Mouse (Mus musculus) small intestine, adult 2 months (tissue): ENCODE data around the gene Trem1. TPM values are rescaled to one million over a fixed set of nuclear protein-coding genes. Genes with fewer than 3 reads are reported as not detected.

Experiments used
- H3K27ac ChIP-seq: fragments of 200-500 bp; 2 replicates; pipeline ENCODE4 v1.5.1; 2012; ENCODE audit warnings: low read depth, low read length, control low read depth, inconsistent platforms; ENCODE audit not compliant: insufficient read depth
- H3K27me3 ChIP-seq: fragments of 200-500 bp; 2 replicates; pipeline ENCODE4 v1.6.1; 2012; ENCODE audit warnings: mild to moderate bottlenecking, moderate library complexity, low read length, inconsistent platforms; ENCODE audit not compliant: control insufficient read depth, insufficient read depth
- H3K36me3 ChIP-seq: fragments of 200-500 bp; 2 replicates; pipeline ENCODE4 v1.6.1; 2012; ENCODE audit warnings: mild to moderate bottlenecking, low read length, control low read depth, inconsistent platforms; ENCODE audit not compliant: control insufficient read depth, insufficient read depth
- H3K4me1 ChIP-seq: fragments of 200-500 bp; 2 replicates; pipeline ENCODE4 v1.6.1; 2012; ENCODE audit warnings: low read length, inconsistent platforms, mixed read lengths; ENCODE audit not compliant: control insufficient read depth, insufficient read depth, insufficient read length
- H3K4me3 ChIP-seq: fragments of 200-500 bp; 2 replicates; pipeline ENCODE4 v1.5.1; 2012; ENCODE audit warnings: low read depth, mild to moderate bottlenecking, control low read depth, inconsistent platforms, low read length, moderate library complexity
- CTCF ChIP-seq: fragments of 200-500 bp; IDR thresholded peaks from 2 replicates; pipeline ENCODE4 v1.5.1; 2012; ENCODE audit warnings: low read depth, mild to moderate bottlenecking, control low read depth, inconsistent platforms, low read length, moderate library complexity, mixed read lengths; ENCODE audit not compliant: insufficient replicate concordance, insufficient read length; ENCODE audit errors: extremely low read depth
- POLR2A ChIP-seq: fragments of 200-500 bp; IDR thresholded peaks from 2 replicates; pipeline ENCODE4 v1.6.1; 2012; ENCODE audit warnings: low read depth, mild to moderate bottlenecking, control low read depth, inconsistent platforms, low read length, moderate library complexity
- WGBS: fragments of 180-500 bp; shearing (Covaris S2); methylation state at CpG from one replicate; pipeline ENCODE4 v1.1.7; 2018; 5-methylcytosine and 5-hydroxymethylcytosine counted together
- polyA plus RNA-seq: library from polyadenylated mRNA; depleted of rRNA; stranded (reverse); fragments of >200 nt; gene quantifications from 2 replicates; pipeline ENCODE4 v1.2.3, GENCODE M21; 2012

Trem1 gene
- polyA plus RNA-seq, 1 experiment: 0.11 TPM

DNA sequence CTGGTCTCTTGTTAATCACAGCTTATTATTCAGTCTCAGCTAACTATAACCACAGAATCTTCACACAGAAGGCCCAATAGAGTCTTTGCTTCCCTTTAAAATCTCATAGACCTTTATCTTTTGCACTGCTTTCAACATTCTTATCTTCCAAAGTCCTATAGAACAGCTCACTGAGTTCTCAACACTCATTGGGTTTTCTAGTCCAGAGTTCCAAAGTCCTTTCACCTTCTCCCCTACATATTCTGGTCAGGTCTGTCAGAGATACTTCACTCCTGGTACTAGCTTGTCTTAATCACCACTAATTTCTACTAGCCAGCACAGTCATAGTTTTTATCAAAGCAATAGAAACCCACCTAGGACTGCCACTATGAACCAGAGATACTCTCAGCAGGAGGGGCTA, 24.0 kb downstream of the Trem1 start:
- Histone ChIP-seq H3K4me1 (peaks cover 4% of the 10 kb centered on the region; the same call in 1 of the 2 replicates), H3K4me3 (no peak overlapping the region), H3K36me3 (no peaks in the 10 kb centered on the region), H3K27me3 (no peaks in the 10 kb centered on the region), H3K27ac (no peak overlapping the region)
- TF ChIP-seq CTCF (no peak), POLR2A (no peak)

GRCm38 (mm10) chr17:48261868-48262267, 29.3 kb downstream of the Trem1 start:
- WGBS: 65% methylated on average over 2 of the region's 2 CpGs
- H3K27me3 ChIP-seq: no peaks in the 10 kb centered on the region
- H3K4me1 ChIP-seq: peaks cover 15% of the 10 kb centered on the region; the same call in 1 of the 2 replicates
- H3K27ac ChIP-seq: no peak overlapping the region
- H3K36me3 ChIP-seq: no peaks in the 10 kb centered on the region
- no peak overlapping the region for H3K4me3 ChIP-seq
- TF ChIP-seq POLR2A (no peak), CTCF (no peak)

- WGBS: 79% methylated on average over 3 of the region's 3 CpGs
- Histone ChIP-seq H3K36me3 (no peaks in the 10 kb centered on the region), H3K27ac (no peak within 1 kb of the TSS), H3K4me3 (no peak within 1 kb of the TSS), H3K4me1 (peaks cover 19% of the 10 kb centered on the region; the same call in 1 of the 2 replicates), H3K27me3 (no peaks in the 10 kb centered on the region)
- no peak for TF ChIP-seq CTCF
- no peak for TF ChIP-seq POLR2A
Measured at GRCm38 (mm10) chr17:48263741-48264362, 31.3 kb downstream of the Trem1 start, which contains the start of gene Treml4. Gene Treml4, plus strand, starts transcription at chr17:48264295.

DNA sequence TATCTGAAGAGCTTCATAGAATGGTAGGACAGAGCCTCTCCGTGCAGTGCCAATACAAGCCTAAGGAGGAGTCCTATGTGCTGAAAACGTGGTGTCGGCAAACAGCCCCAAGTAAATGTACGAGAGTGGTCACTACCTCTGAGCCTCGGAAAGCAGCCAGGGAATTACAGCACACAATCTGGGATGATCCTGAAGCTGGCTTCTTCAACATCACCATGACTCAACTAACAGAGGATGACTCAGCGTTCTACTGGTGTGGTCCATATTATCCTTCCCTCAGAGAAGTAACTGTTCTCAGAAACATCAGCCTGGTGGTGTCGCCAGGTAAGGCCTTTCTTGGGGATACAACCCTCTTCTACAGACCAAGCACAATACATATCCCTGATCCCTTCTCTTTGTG, 32.1 kb downstream of the Trem1 start:
- 90% methylated on average over 7 of the region's 7 CpGs for WGBS
- H3K4me3 ChIP-seq: no peak overlapping the region
- H3K4me1 ChIP-seq: peaks cover 19% of the 10 kb centered on the region; the same call in 1 of the 2 replicates
- no peaks in the 10 kb centered on the region for H3K27me3 ChIP-seq
- no peak overlapping the region for H3K27ac ChIP-seq
- no peaks in the 10 kb centered on the region for H3K36me3 ChIP-seq
- TF ChIP-seq CTCF (no peak), POLR2A (no peak)

- TF ChIP-seq POLR2A (no peak), CTCF (no peak)
- H3K27ac ChIP-seq: no peak overlapping the region
- no peaks in the 10 kb centered on the region for H3K36me3 ChIP-seq
- no peak overlapping the region for H3K4me3 ChIP-seq
- H3K27me3 ChIP-seq: no peaks in the 10 kb centered on the region
- WGBS: 24% methylated on average over 2 of the region's 2 CpGs
- peaks cover 19% of the 10 kb centered on the region; the same call in 1 of the 2 replicates for H3K4me1 ChIP-seq
Measured at GRCm38 (mm10) chr17:48266138-48266537, 33.6 kb downstream of the Trem1 start.

DNA sequence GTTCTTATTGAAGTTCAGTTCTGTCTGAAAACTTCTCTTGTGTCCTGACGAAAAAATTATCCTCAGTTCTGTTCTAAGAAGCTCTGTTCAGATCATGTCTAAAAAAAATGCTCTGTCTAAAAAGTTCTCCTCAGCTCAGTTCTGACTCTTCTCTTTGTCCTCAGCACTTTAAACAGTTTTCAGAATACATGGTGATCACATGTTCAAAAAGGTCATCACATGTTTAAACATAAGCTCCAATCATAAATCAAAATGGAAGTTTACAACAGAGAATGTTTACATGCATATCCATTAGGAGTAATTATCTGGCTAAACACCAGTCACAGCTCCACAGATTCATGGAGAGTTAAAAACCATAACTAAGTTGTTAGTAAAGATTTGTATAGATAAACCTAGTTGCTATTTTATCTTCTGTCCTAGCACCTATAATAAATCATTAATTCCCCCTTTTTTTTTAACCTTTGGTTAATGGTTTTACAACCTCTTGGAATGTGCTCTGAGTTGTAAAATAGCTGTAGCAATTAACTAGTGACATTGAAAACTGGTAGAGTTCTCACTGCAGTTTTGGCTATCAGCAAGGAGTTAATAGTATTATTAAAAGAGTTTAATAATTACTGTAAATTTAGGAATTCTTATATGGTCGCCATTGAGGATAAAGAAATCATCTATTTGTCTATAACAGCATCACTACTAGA, 34.2 kb downstream of the Trem1 start:
- Histone ChIP-seq H3K36me3 (no peaks in the 10 kb centered on the region), H3K27me3 (no peaks in the 10 kb centered on the region), H3K4me1 (peaks cover 19% of the 10 kb centered on the region; the same call in 1 of the 2 replicates), H3K27ac (no peak overlapping the region), H3K4me3 (no peak overlapping the region)
- 20% methylated on average over 2 of the region's 2 CpGs for WGBS
- TF ChIP-seq POLR2A: no peak
- TF ChIP-seq CTCF: no peak

GRCm38 (mm10) chr17:48267591-48267990, 35.0 kb downstream of the Trem1 start:
- Histone ChIP-seq H3K27ac (no peak overlapping the region), H3K4me3 (no peak overlapping the region), H3K4me1 (peaks cover 23% of the 10 kb centered on the region; the same call in 1 of the 2 replicates), H3K36me3 (no peaks in the 10 kb centered on the region), H3K27me3 (no peaks in the 10 kb centered on the region)
- no peak for TF ChIP-seq CTCF
- WGBS: 22% methylated on average over 1 of the region's 1 CpGs
